Mouse (Mus musculus): ENCODE data around the gene Sms. TPM values are rescaled to one million over a fixed set of nuclear protein-coding genes. Genes with fewer than 3 reads are reported as not detected.

Sms gene
- total RNA-seq, 2 experiments from 2014 or later, result 80.3 to 111 TPM

- H3K27ac ChIP-seq, result no peak within 1 kb of the TSS
- no peak for TF ChIP-seq CTCF (conservative IDR thresholded peaks at IDR 0.05)
These were observed 76.9 kb downstream of the Sms start, which contains the start of gene Phex for GRCm38 (mm10) chrX:157415212-157415611. Gene Phex, minus strand, starts transcription at chrX:157415312.

GRCm38 (mm10) chrX:157404919-157405318 is 87.2 kb downstream of the Sms start:
- no peak for DNase-seq (ENCODE audit: low spot score in 2 of 2)
- no peak overlapping the region for H3K4me3 ChIP-seq
- TF ChIP-seq CTCF (conservative IDR thresholded peaks at IDR 0.05), result no peak

More at GRCm38 (mm10) chrX:157415212-157415611, 76.9 kb downstream of the Sms start, which contains the start of gene Phex:
- DNase-seq (ENCODE audit: low spot score in 2 of 2), result no peak
- no peak within 1 kb of the TSS for H3K4me3 ChIP-seq

More at GRCm38 (mm10) chrX:157404919-157405318, 87.2 kb downstream of the Sms start:
- H3K27ac ChIP-seq, result no peak overlapping the region

Other genes starting within 250 kb of the Sms start
- under 1 TPM; 0.29 to 0.38 TPM for gene Phex, start 77.0 kb downstream of the Sms start, total RNA-seq (2021)
- under 1 TPM in 1 of 2 experiments, not detected in 1; 0.93 TPM for gene Yy2, start 76.7 kb upstream of the Sms start, total RNA-seq (2021)
- 10 to 100 TPM; 34.0 to 34.1 TPM for gene Mbtps2, start 106.4 kb upstream of the Sms start, total RNA-seq (2021)
- gene Smpx, start 206.6 kb upstream of the Sms start, total RNA-seq (2021), result not detected

Data from layer of hippocampus, adult 2 months (tissue).